Mouse (Mus musculus) spleen, postnatal 36 days (tissue): ENCODE results near the gene Lipo1.
"Not testable (repeated sequence)": the region's sequence is repeated elsewhere in the genome, so short reads cannot be mapped to it uniquely, and the experiment has no call there.

Source experiments
- DNase-seq, 2 experiments: peaks; one replicate each; pipeline ENCODE4 v3.0.0; 2022; ENCODE audit warnings: low spot score in 2 of 2, mixed read lengths in 1 of 2

The Lipo1 gene

DNA sequence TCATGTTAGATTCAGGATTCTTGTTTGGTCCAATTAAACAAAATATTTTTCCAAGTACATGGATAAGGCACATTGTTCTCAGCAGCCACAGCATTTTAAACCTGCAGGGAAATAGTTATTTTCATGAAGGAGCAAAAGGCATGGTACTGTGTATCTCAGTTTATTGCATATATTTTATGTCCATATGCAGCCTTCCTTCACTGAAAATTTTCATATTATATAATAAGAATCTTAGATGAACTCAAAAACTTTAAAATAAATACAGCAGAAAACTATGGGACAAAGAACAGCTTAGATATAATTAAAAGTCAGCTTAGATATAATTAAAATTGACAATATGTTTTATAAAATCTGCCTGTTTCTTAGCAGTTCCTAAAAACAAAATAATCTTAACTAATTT lies at the start of gene Lipo1:
Lipo1 (minus strand) TSS at position 101 of the 400 bp plus-strand sequence.
- not testable (repeated sequence) for DNase-seq

GRCm38 (mm10) chr19:33786576-33787277 lies 532 bp downstream of the Lipo1 start:
- DNase-seq = no peak

DNA sequence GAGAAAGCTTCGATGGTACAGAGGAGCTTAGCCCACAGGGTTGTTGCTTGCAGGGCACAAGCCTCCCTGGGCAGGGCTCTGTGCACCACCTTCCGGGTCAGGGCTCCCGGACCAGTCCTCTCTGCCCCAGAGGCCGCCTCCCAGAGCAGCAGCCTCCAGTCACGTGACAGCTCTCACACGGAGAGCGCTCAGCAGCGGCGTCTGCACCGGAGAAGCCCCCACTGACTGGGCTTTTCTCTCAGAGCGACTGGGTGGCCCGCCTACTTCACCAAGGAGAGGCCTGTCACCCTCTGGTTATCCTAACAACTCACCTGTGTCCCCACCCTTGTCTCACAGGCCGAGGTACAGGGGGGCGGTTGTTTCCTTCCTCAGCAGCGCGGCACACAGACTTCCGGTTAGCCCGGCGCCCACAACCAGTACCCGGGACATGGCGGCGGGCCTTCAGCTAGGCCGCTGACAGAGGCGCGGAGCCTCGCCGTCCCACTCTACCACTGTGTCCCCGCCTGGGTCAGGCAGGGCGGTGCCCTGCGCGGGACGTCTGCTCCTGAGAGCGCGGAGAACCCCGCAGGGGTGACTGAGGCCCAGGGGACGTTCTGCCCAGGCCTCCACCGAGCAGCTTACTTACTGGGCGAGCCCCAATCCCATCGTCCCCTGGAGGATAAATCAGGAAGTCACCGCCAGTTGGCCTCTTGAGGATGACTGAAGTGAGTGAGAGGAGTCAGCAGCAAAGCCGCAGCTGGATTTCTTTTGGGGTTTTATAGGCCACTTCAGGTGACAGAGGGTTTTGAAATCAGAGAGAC lies 25.8 kb downstream of the Lipo1 start, which contains the start of gene Lipo3:
Lipo3 (minus strand) TSS at position 665 of the 800 bp plus-strand sequence.
- peak; percentile 19 to 30 for DNase-seq

DNA sequence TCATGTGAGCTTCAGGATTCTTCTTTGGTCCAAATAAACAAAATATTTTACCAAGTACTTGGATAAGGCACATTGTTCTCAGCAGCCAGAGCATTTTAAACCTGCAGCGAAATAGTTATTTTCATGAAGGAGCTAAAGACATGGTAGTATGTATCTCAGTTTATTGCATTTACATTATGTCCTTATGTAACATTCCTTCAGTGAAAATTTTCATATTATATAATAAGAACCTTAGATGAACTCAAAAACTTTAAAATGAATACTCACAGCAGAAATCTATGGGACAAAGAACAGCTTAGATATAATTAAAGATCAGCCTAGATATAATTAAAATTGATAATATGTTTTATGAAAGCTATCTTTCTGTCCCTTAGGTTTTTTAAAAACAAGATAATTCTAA lies 36.0 kb downstream of the Lipo1 start, which contains the start of gene Lipo2:
Lipo2 (minus strand) TSS at position 101 of the 400 bp plus-strand sequence.
- DNase-seq = not testable (repeated sequence)
